Mouse (Mus musculus): Measurements from ENCODE around the gene Arid3b. TPM values are rescaled to one million over a fixed set of nuclear protein-coding genes. Genes with fewer than 3 reads are reported as not detected.

Gene Arid3b
- polyA plus RNA-seq, 1 experiment: 70.3 TPM

- H3K27me3 ChIP-seq (ENCODE audit: control insufficient read depth, insufficient read depth, low read length): no peaks in the 10 kb centered on the region
- H3K4me1 ChIP-seq (replicated peaks; ENCODE audit: control insufficient read depth, insufficient read depth, low read length): peaks cover 31% of the 10 kb centered on the region
- no peak overlapping the region for H3K27ac ChIP-seq (ENCODE audit: control insufficient read depth, insufficient read depth, low read length)
- no peak for DNase-seq
- H3K36me3 ChIP-seq (ENCODE audit: control insufficient read depth, insufficient read depth, low read length): peaks cover 21% of the 10 kb centered on the region
- 98% methylated on average over 5 of the region's 5 CpGs for whole genome bisulfite sequencing
- no peak for TF ChIP-seq POLR2A (IDR thresholded peaks at IDR 0.05; ENCODE audit: control insufficient read depth, extremely low read depth, insufficient read depth, low read length, poor library complexity)
- no peak for TF ChIP-seq CTCF (IDR thresholded peaks at IDR 0.05; ENCODE audit: borderline replicate concordance, control insufficient read depth, extremely low read depth, insufficient read depth, low read length, poor library complexity)
- no peak overlapping the region for H3K4me3 ChIP-seq (ENCODE audit: control insufficient read depth, insufficient read depth, low read length)
Measured at GRCm38 (mm10) chr9:57808771-57809310, 27.8 kb downstream of the Arid3b start.

GRCm38 (mm10) chr9:57807174-57807651 is 29.4 kb downstream of the Arid3b start:
- TF ChIP-seq CTCF (IDR thresholded peaks at IDR 0.05; ENCODE audit: borderline replicate concordance, control insufficient read depth, extremely low read depth, insufficient read depth, low read length, poor library complexity) (no peak), POLR2A (IDR thresholded peaks at IDR 0.05; ENCODE audit: control insufficient read depth, extremely low read depth, insufficient read depth, low read length, poor library complexity) (no peak)
- Histone ChIP-seq H3K27ac (ENCODE audit: control insufficient read depth, insufficient read depth, low read length) (no peak overlapping the region), H3K4me1 (replicated peaks; ENCODE audit: control insufficient read depth, insufficient read depth, low read length) (peaks cover 18% of the 10 kb centered on the region), H3K4me3 (ENCODE audit: control insufficient read depth, insufficient read depth, low read length) (no peak overlapping the region), H3K36me3 (ENCODE audit: control insufficient read depth, insufficient read depth, low read length) (peaks cover 21% of the 10 kb centered on the region), H3K27me3 (ENCODE audit: control insufficient read depth, insufficient read depth, low read length) (no peaks in the 10 kb centered on the region)
- WGBS: 68% methylated on average over 4 of the region's 4 CpGs
- peak; percentile 46 for DNase-seq

GRCm38 (mm10) chr9:57806066-57806481 is 30.5 kb downstream of the Arid3b start:
- peaks cover 21% of the 10 kb centered on the region for H3K36me3 ChIP-seq (ENCODE audit: control insufficient read depth, insufficient read depth, low read length)
- no peak for DNase-seq
- peaks cover 14% of the 10 kb centered on the region for H3K4me1 ChIP-seq (replicated peaks; ENCODE audit: control insufficient read depth, insufficient read depth, low read length)
- no peak overlapping the region for H3K4me3 ChIP-seq (ENCODE audit: control insufficient read depth, insufficient read depth, low read length)
- WGBS: 19% methylated on average over 1 of the region's 1 CpGs
- no peak for TF ChIP-seq POLR2A (IDR thresholded peaks at IDR 0.05; ENCODE audit: control insufficient read depth, extremely low read depth, insufficient read depth, low read length, poor library complexity)
- TF ChIP-seq CTCF (IDR thresholded peaks at IDR 0.05; ENCODE audit: borderline replicate concordance, control insufficient read depth, extremely low read depth, insufficient read depth, low read length, poor library complexity): no peak
- H3K27ac ChIP-seq (ENCODE audit: control insufficient read depth, insufficient read depth, low read length): no peak overlapping the region
- no peaks in the 10 kb centered on the region for H3K27me3 ChIP-seq (ENCODE audit: control insufficient read depth, insufficient read depth, low read length)

GRCm38 (mm10) chr9:57805087-57805737 is 31.4 kb downstream of the Arid3b start:
- Histone ChIP-seq H3K36me3 (ENCODE audit: control insufficient read depth, insufficient read depth, low read length) (peaks cover 16% of the 10 kb centered on the region), H3K27me3 (ENCODE audit: control insufficient read depth, insufficient read depth, low read length) (no peaks in the 10 kb centered on the region), H3K4me3 (ENCODE audit: control insufficient read depth, insufficient read depth, low read length) (no peak overlapping the region), H3K27ac (ENCODE audit: control insufficient read depth, insufficient read depth, low read length) (no peak overlapping the region), H3K4me1 (replicated peaks; ENCODE audit: control insufficient read depth, insufficient read depth, low read length) (peaks cover 19% of the 10 kb centered on the region)
- no peak for DNase-seq
- TF ChIP-seq CTCF (IDR thresholded peaks at IDR 0.05; ENCODE audit: borderline replicate concordance, control insufficient read depth, extremely low read depth, insufficient read depth, low read length, poor library complexity): no peak
- no peak for TF ChIP-seq POLR2A (IDR thresholded peaks at IDR 0.05; ENCODE audit: control insufficient read depth, extremely low read depth, insufficient read depth, low read length, poor library complexity)
- 69% methylated on average over 10 of the region's 10 CpGs for WGBS

- H3K4me1 ChIP-seq (replicated peaks; ENCODE audit: control insufficient read depth, insufficient read depth, low read length): peaks cover 19% of the 10 kb centered on the region
Measured at GRCm38 (mm10) chr9:57803839-57804238, 32.8 kb downstream of the Arid3b start.

GRCm38 (mm10) chr9:57803047-57803446 is 33.5 kb downstream of the Arid3b start:
- peaks cover 4% of the 10 kb centered on the region for H3K36me3 ChIP-seq (ENCODE audit: control insufficient read depth, insufficient read depth, low read length)

More at GRCm38 (mm10) chr9:57803839-57804238, 32.8 kb downstream of the Arid3b start:
- no peak overlapping the region for H3K27ac ChIP-seq (ENCODE audit: control insufficient read depth, insufficient read depth, low read length)
- WGBS: 93% methylated on average over 4 of the region's 4 CpGs
- TF ChIP-seq POLR2A (IDR thresholded peaks at IDR 0.05; ENCODE audit: control insufficient read depth, extremely low read depth, insufficient read depth, low read length, poor library complexity) (no peak), CTCF (IDR thresholded peaks at IDR 0.05; ENCODE audit: borderline replicate concordance, control insufficient read depth, extremely low read depth, insufficient read depth, low read length, poor library complexity) (no peak)
- no peak overlapping the region for H3K4me3 ChIP-seq (ENCODE audit: control insufficient read depth, insufficient read depth, low read length)
- no peaks in the 10 kb centered on the region for H3K27me3 ChIP-seq (ENCODE audit: control insufficient read depth, insufficient read depth, low read length)
- H3K36me3 ChIP-seq (ENCODE audit: control insufficient read depth, insufficient read depth, low read length): peaks cover 7% of the 10 kb centered on the region; the same call in 1 of the 2 replicates
- no peak for DNase-seq

More at GRCm38 (mm10) chr9:57803047-57803446, 33.5 kb downstream of the Arid3b start:
- Histone ChIP-seq H3K27ac (ENCODE audit: control insufficient read depth, insufficient read depth, low read length) (no peak overlapping the region), H3K4me1 (replicated peaks; ENCODE audit: control insufficient read depth, insufficient read depth, low read length) (peaks cover 19% of the 10 kb centered on the region), H3K4me3 (ENCODE audit: control insufficient read depth, insufficient read depth, low read length) (no peak overlapping the region), H3K27me3 (ENCODE audit: control insufficient read depth, insufficient read depth, low read length) (no peaks in the 10 kb centered on the region)
- TF ChIP-seq CTCF (IDR thresholded peaks at IDR 0.05; ENCODE audit: borderline replicate concordance, control insufficient read depth, extremely low read depth, insufficient read depth, low read length, poor library complexity) (no peak), POLR2A (IDR thresholded peaks at IDR 0.05; ENCODE audit: control insufficient read depth, extremely low read depth, insufficient read depth, low read length, poor library complexity) (no peak)
- 69% methylated on average over 3 of the region's 3 CpGs for WGBS
- no peak for DNase-seq
